Mouse (Mus musculus): Measurements from ENCODE around the gene Ddx20. TPM values are rescaled to one million over a fixed set of nuclear protein-coding genes. Genes with fewer than 3 reads are reported as not detected.
"Not testable (repeated sequence)": the region's sequence is repeated elsewhere in the genome, so short reads cannot be mapped to it uniquely, and the experiment has no call there.

The Ddx20 gene
- polyA plus RNA-seq, 1 experiment = 19.5 TPM

GRCm38 (mm10) chr3:105704031-105705008 lies 16.9 kb upstream of the Ddx20 start, which contains the start of gene Inka2:
Gene Inka2 (plus strand): TSS chr3:105704599.
- TF ChIP-seq POLR2A (IDR thresholded peaks at IDR 0.05; ENCODE audit: borderline replicate concordance, extremely low read depth, insufficient read depth, insufficient read length, poor library complexity, severe bottlenecking) (no peak), CTCF (IDR thresholded peaks at IDR 0.05; ENCODE audit: borderline replicate concordance, extremely low read depth, insufficient read depth, insufficient read length) (no peak)
- DNase-seq (ENCODE audit: low read depth) = peak; percentile 96

GRCm38 (mm10) chr3:105703571-105703970 lies 16.2 kb upstream of the Ddx20 start:
- no peak for DNase-seq (ENCODE audit: low read depth)
- TF ChIP-seq POLR2A (IDR thresholded peaks at IDR 0.05; ENCODE audit: borderline replicate concordance, extremely low read depth, insufficient read depth, insufficient read length, poor library complexity, severe bottlenecking) (no peak), CTCF (IDR thresholded peaks at IDR 0.05; ENCODE audit: borderline replicate concordance, extremely low read depth, insufficient read depth, insufficient read length) (no peak)

GRCm38 (mm10) chr3:105701399-105701798 lies 14.0 kb upstream of the Ddx20 start:
- DNase-seq (ENCODE audit: low read depth) = no peak

GRCm38 (mm10) chr3:105700786-105701185 lies 13.4 kb upstream of the Ddx20 start:
- not testable (repeated sequence) for DNase-seq (ENCODE audit: low read depth)

More at GRCm38 (mm10) chr3:105701399-105701798, 14.0 kb upstream of the Ddx20 start:
- TF ChIP-seq POLR2A (IDR thresholded peaks at IDR 0.05; ENCODE audit: borderline replicate concordance, extremely low read depth, insufficient read depth, insufficient read length, poor library complexity, severe bottlenecking) = no peak
- TF ChIP-seq CTCF (IDR thresholded peaks at IDR 0.05; ENCODE audit: borderline replicate concordance, extremely low read depth, insufficient read depth, insufficient read length) = no peak

GRCm38 (mm10) chr3:105699241-105699933 lies 12.0 kb upstream of the Ddx20 start:
- TF ChIP-seq CTCF (IDR thresholded peaks at IDR 0.05; ENCODE audit: borderline replicate concordance, extremely low read depth, insufficient read depth, insufficient read length) = no peak
- TF ChIP-seq POLR2A (IDR thresholded peaks at IDR 0.05; ENCODE audit: borderline replicate concordance, extremely low read depth, insufficient read depth, insufficient read length, poor library complexity, severe bottlenecking) = no peak
- DNase-seq (ENCODE audit: low read depth) = no peak

GRCm38 (mm10) chr3:105698311-105698710 lies 10.9 kb upstream of the Ddx20 start:
- DNase-seq (ENCODE audit: low read depth) = no peak
- TF ChIP-seq CTCF (IDR thresholded peaks at IDR 0.05; ENCODE audit: borderline replicate concordance, extremely low read depth, insufficient read depth, insufficient read length) (no peak), POLR2A (IDR thresholded peaks at IDR 0.05; ENCODE audit: borderline replicate concordance, extremely low read depth, insufficient read depth, insufficient read length, poor library complexity, severe bottlenecking) (no peak)

GRCm38 (mm10) chr3:105697148-105697441 lies 9.7 kb upstream of the Ddx20 start:
- TF ChIP-seq CTCF (IDR thresholded peaks at IDR 0.05; ENCODE audit: borderline replicate concordance, extremely low read depth, insufficient read depth, insufficient read length) (no peak), POLR2A (IDR thresholded peaks at IDR 0.05; ENCODE audit: borderline replicate concordance, extremely low read depth, insufficient read depth, insufficient read length, poor library complexity, severe bottlenecking) (no peak)
- DNase-seq (ENCODE audit: low read depth) = peak; percentile 52

GRCm38 (mm10) chr3:105696387-105697147 lies 9.2 kb upstream of the Ddx20 start:
- TF ChIP-seq CTCF (IDR thresholded peaks at IDR 0.05; ENCODE audit: borderline replicate concordance, extremely low read depth, insufficient read depth, insufficient read length) = no peak
- no peak for TF ChIP-seq POLR2A (IDR thresholded peaks at IDR 0.05; ENCODE audit: borderline replicate concordance, extremely low read depth, insufficient read depth, insufficient read length, poor library complexity, severe bottlenecking)
- peak; percentile 46 for DNase-seq (ENCODE audit: low read depth)

GRCm38 (mm10) chr3:105695476-105696386 lies 8.4 kb upstream of the Ddx20 start:
- no peak for TF ChIP-seq CTCF (IDR thresholded peaks at IDR 0.05; ENCODE audit: borderline replicate concordance, extremely low read depth, insufficient read depth, insufficient read length)
- no peak for TF ChIP-seq POLR2A (IDR thresholded peaks at IDR 0.05; ENCODE audit: borderline replicate concordance, extremely low read depth, insufficient read depth, insufficient read length, poor library complexity, severe bottlenecking)
- peak; percentile 74 for DNase-seq (ENCODE audit: low read depth)

GRCm38 (mm10) chr3:105693327-105694080 lies 6.1 kb upstream of the Ddx20 start:
- DNase-seq (ENCODE audit: low read depth) = no peak
- TF ChIP-seq CTCF (IDR thresholded peaks at IDR 0.05; ENCODE audit: borderline replicate concordance, extremely low read depth, insufficient read depth, insufficient read length) = no peak
- no peak for TF ChIP-seq POLR2A (IDR thresholded peaks at IDR 0.05; ENCODE audit: borderline replicate concordance, extremely low read depth, insufficient read depth, insufficient read length, poor library complexity, severe bottlenecking)
